Mouse (Mus musculus) cerebellum, postnatal 14 days (tissue): ENCODE measurements around the gene Srrt.

Experiments used
- DNase-seq, 2 experiments: peaks; one replicate each; pipeline ENCODE4 v3.0.0; 2021; ENCODE audit warnings: mixed read lengths in 2 of 2

Gene Srrt

DNA sequence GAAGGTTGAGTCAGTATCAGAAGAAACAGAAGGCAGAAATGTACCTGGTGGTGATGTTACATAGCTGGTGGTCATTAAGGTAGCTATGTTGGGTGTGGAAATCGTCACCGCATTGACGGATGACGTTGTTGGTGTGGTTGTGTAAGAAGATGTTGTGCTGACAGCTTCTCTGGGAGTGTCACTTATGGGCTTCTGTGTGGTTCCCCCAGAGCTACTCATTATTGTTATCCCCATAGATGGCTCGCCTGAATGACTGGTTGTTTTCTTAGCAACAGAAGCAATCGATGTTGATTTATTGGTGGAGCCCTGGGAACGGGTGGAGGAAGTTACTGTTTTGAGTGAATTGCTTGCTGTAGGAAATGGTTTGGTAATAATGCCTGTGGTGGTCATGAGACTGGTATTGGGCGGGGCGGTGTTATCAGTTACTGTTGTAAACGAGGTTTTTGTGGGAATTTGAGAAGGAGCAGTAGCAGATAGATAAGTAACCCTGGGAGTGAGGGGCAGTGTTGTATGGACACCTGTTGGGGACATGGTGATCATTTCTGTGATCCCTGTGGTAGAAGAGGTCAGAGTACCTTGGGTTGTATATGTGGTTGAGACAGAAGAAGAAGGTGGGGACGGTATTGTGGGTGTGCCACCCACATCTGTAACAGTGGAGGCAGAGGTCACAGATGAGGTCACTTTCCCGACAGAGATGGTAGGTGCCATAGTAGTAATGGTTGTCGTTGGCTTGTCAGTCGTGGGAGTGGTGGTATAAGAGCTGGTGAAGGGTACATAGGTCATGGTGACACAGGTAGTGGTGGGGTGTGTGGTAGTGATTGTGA is 43.4 kb downstream of the Srrt start:
- DNase-seq: no peak
